Mouse (Mus musculus): ENCODE data around the gene Med22. TPM values are rescaled to one million over a fixed set of nuclear protein-coding genes. Genes with fewer than 3 reads are reported as not detected.

Gene Med22
- polyA plus RNA-seq (2012; rRNA removed) = 58.8 and 66.0 TPM in 2 replicates

DNA sequence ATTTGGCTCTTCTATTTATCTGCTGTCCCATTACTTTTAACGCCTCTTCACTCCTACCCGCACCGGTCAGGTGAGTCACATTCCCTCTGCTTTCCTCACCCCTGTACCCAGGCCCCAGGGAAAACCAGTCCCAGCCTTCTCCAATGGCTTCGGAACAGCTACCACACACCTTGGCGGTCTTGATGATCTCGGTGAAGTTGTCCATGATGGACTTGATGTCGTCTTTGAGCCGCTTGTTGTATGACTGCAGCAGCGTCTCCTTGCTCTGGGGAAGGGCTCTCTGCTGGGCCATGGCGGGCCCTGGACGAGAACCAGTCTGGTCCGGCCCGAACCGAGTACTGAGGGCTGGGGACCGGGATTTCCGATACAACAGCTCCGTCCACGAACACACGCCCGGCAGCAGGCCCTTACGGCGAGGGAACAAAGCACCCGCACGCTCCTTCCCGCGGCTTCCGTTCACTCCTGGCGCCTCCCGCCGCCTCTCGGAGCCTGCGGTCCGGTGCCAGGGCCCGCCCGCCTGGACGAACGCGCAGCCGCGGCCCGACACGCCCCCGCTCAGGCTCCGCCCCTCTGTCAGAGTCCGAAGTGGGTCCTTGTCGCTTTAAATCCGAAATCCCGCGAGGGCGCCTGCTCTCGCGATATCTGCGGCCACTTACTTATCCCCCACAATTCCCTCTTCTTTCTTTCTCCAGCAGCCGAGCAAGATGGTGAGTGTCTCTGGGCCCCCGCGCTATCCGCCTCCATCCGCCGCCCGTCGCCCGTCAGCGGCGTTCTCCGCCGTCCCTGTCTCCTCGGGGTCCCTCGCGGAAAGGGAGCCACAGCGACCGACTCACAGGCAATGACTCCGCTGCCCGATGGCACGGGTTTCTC is at the start of gene Med22, which contains the start of gene Rpl7a:
Med22 (minus strand) TSS at position 554 of the 870 bp plus-strand sequence.
Rpl7a (plus strand) TSS at position 641 of the 870 bp plus-strand sequence.
- DNase-seq (ENCODE audit: low read depth) = no peak

DNA sequence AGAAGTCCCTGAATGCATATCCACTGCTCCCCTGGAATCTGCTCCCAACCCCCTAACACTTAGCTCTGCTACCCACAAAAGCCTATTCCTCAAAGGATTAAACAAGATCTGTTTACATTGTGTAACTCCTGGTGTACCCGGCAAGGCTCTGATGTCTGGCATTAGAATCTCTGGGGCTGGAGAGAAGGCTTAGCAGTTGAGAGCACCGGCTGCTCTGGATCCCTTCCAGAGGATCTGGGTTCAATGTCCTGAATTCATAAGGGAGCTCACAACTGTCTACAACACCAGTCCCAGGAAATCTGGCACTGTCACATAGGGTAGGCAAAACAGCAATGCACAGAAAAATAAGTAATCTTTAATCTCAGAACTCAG is 47.0 kb upstream of the Med22 start:
- DNase-seq (ENCODE audit: low read depth) = no peak

GRCm38 (mm10) chr2:26956811-26957487 is 46.5 kb upstream of the Med22 start:
- DNase-seq (ENCODE audit: low read depth) = no peak

GRCm38 (mm10) chr2:26954735-26955395 is 44.4 kb upstream of the Med22 start:
- no peak for DNase-seq (ENCODE audit: low read depth)

DNA sequence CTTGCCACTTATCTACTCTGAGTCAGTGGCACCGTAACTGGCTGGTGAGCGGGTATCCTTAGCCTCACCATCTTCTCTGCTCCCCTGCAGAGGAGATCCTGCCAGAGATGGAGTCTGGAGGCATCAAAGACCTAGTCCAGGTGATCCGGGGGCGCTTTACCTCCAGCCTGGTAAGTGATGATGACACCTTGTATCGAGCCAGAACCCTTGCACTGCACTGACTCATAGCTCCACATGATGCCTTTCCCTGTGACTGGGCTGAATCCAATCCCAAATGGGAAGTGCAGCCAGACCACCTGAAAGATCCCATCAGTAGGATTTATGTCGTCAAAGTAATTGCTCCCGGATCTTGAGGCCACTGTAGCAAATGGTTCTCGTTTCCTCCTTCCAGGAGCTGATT is 42.4 kb upstream of the Med22 start:
- DNase-seq (ENCODE audit: low read depth) = no peak

DNA sequence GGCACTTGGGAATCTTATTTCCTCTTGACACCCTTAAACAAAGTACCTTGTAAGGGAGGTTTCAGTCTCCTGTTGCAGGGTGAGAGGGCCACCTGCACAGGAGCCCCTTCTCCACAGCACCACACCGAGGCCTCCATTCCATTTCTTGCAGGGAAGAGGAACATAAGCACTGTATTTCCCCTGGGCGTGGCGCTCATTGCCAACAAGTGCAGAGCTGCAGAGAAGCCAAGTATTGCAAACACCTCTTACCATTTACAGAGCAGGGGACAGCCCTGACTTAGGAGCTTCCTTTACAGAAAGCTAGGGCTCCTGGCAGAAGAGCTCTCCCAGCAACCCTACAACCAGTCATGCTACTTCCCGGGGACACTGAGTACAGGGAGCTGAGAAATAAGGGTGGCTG is 41.7 kb upstream of the Med22 start:
- DNase-seq (ENCODE audit: low read depth) = no peak

DNA sequence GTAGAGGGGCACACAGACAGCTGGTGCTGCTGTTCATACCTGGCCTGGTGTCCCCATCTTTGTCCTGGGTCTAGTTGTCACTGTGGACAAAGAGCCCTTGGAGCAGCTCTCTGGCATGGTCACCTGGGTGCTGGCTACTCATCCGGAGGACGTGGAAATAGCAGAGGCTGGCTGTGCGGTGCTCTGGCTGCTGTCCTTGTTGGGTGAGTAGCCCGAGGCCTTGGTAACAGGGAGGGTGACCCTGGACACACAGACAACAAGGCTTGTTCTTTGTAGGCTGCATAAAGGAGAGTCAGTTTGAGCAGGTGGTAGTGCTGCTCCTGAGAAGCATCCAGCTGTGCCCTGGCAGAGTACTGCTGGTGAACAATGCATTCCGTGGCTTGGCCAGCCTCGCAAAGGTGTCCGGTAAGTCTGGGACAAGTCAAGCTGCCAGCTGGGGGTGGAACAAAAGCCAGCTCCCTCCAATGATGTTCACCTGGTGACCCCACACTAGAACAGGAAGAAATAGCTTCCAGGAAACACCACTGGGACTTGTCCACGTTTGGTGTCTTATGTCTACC is 40.9 kb upstream of the Med22 start:
- DNase-seq (ENCODE audit: low read depth) = no peak

DNA sequence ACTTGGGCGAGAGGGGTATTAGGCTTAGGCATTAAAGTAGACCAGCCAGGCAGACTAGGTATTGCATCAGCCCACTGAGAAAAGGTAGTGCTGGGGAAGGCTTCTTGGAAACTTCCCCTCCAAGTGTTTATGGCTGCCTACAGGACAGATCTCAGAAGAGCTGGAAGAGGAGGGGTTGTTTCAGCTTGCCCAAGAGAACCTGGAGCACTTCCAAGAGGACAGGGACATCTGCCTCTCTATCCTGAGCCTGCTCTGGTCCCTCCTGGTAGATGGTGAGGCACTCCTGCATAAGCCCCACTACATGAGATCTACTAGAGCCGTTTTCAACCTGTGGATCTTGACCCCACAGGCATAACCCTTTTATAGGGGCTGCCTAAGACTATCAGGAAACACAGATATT is 39.9 kb upstream of the Med22 start:
- DNase-seq (ENCODE audit: low read depth) = no peak

- no peak for DNase-seq (ENCODE audit: low read depth)
Measured at GRCm38 (mm10) chr2:26943253-26943652, 32.8 kb upstream of the Med22 start.

- DNase-seq (ENCODE audit: low read depth) = no peak
Measured at GRCm38 (mm10) chr2:26941539-26941938, 31.1 kb upstream of the Med22 start.

DNA sequence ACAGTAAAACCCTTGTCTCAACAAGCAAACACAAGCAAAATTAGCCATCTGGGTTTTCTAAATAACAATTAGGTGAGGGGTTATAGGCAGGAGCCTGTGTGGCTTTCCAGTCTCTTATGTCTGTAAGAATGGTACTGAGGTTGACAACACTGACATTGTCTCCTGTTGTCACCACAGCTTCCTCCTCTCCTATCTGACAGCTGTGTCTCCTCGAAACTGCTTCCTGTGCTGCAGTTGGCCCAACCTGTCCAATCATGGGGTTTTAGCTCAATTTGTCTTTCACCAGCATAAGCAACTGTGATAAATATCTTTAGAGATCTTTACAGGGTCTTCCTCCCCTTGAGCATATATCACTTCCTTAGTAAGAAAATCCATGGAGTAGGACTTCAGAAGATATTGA is 25.9 kb upstream of the Med22 start:
- no peak for DNase-seq (ENCODE audit: low read depth)

GRCm38 (mm10) chr2:26935286-26935685 is 24.8 kb upstream of the Med22 start:
- DNase-seq (ENCODE audit: low read depth) = no peak

DNA sequence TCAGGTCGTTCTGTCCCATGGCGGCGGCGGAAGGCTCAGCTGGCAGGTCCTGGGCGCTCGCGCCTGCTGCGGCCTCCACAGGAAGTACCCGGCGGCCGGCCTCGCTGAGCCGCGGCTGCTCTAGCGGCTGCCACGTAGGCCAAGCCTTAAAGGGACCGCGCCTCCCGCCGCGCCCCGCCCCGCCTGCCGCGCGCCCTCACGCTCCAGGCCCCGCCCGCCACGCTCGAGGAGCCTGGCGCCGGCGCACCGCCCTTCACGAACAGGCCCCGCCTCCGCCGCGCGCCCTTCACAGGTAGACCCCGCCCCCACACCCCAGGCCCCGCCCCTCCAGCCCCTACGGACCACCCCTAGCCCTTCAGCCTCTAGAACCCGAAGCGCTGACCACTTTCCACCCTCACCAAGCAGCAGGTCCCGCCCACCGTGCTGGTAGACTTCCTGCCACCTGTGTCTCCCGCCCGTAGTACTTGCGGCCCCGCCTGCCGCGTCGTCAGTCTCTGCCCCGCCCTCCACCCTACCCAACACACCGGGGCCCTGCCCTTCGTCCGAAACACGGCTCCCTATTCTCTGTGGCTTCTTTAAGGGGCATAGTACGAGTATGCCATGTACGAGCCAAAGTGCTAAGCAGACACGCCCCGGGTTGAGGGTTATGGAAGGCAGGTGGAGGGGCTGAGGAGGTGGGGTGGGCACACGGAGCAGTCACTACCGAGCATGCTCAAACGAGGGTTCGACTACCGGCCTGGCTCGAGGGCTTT is 23.0 kb upstream of the Med22 start, which contains the start of the genes Surf4 and Stkld1:
Surf4 (minus strand) TSS at position 625 of the 752 bp plus-strand sequence.
Stkld1 (plus strand) TSS at position 744 of the 752 bp plus-strand sequence.
- DNase-seq (ENCODE audit: low read depth) = no peak

- no peak for DNase-seq (ENCODE audit: low read depth)
Measured at GRCm38 (mm10) chr2:26932473-26933303, 22.2 kb upstream of the Med22 start.

GRCm38 (mm10) chr2:26930390-26930789 is 19.9 kb upstream of the Med22 start:
- DNase-seq (ENCODE audit: low read depth) = no peak

GRCm38 (mm10) chr2:26927745-26928476 is 17.4 kb upstream of the Med22 start:
- no peak for DNase-seq (ENCODE audit: low read depth)

GRCm38 (mm10) chr2:26921784-26922183 is 11.3 kb upstream of the Med22 start:
- no peak for DNase-seq (ENCODE audit: low read depth)

DNA sequence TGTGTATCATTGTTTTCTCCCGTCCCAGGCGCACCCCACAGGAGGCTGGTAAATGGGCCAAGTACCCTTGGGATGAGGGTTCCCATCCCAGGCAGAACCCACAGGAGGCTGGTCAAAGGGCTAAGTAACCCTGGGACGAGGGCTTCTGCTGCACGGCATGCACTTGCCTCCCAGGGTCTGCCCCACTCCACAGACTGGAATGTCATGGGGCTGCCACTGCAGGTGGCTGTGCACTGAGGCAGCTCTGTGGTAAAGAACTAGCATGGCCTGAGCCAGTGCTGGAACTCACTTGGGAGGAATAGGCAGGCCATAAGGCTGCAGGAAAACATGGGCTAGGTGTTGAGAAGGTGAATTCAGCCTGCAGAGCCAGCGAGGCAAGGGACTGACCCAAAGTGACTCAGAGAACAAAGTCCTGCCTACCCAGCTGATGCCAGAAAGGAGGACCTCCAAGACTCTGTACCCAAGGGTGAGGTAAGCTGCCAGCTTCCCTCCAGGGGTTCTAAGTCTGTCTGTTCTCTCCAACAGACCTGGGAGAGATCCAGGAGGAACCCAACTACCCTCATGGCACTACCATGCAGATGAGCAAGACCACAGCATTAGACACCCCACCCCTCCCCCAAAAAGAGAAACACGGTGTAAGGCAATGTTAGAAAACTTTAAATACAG is 9.8 kb upstream of the Med22 start:
- no peak for DNase-seq (ENCODE audit: low read depth)

DNA sequence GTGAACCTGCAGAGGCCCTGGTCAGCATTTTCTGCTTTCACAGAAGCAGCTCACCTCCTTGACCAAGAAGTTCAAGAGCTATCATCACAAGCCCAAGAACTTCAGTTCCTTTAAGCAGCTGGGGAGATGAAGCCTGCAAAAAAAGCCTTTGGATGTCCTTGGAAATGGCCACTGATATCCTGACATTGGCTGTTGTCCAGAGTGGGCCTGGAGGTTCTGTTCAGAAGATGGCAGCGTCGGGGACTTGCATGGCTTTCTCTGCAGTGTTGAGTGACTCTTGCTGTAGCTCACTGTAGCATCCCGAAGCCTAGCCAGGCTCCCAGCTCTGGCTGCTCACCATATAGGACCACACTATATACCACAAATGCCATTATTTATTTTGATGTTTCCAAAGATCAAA is 9.2 kb upstream of the Med22 start:
- DNase-seq (ENCODE audit: low read depth) = no peak

Measured in gonadal fat pad, adult 2 months (tissue).